Mouse (Mus musculus) olfactory bulb, adult 2 months (tissue): ENCODE data around the gene Rbfox3.

Experiments
- CTCF ChIP-seq: fragments of 200-500 bp; IDR thresholded peaks from 2 replicates; pipeline ENCODE4 v1.5.1; 2012; ENCODE audit warnings: low read depth, mild to moderate bottlenecking, low read length, moderate library complexity; ENCODE audit not compliant: insufficient read depth
- POLR2A ChIP-seq: fragments of 200-500 bp; IDR thresholded peaks from 2 replicates; pipeline ENCODE4 v1.6.1; 2012; ENCODE audit warnings: mild to moderate bottlenecking, low read depth, low read length, moderate library complexity; ENCODE audit not compliant: insufficient read depth

GRCm38 (mm10) chr11:118637718-118638117 is 273.7 kb downstream of the Rbfox3 start:
- TF ChIP-seq CTCF = no peak
- TF ChIP-seq POLR2A = no peak
